Mouse (Mus musculus) common myeloid progenitor, adult 5-6 weeks (primary cell): Measurements from ENCODE around the gene Prpf31. TPM values are rescaled to one million over a fixed set of nuclear protein-coding genes. Genes with fewer than 3 reads are reported as not detected.
A peak's percentile ranks its signal among the peaks of the same experiment; 100 is the strongest.

ENCODE experiments used
- ATAC-seq: replicated peaks from 2 replicates; pipeline ENCODE4 v1.8.0; 2016; ENCODE audit warnings: low read depth, mild to moderate bottlenecking, moderate TSS enrichment, inconsistent platforms; ENCODE audit not compliant: poor library complexity, severe bottlenecking
- total RNA-seq: library from RNA; stranded (forward); fragments of 200-1000, 187-1606 nt; gene quantifications from 2 replicates; pipeline ENCODE4 v1.2.3, GENCODE M21; 2017

Gene Prpf31
- total RNA-seq = 103 and 108 TPM in 2 replicates

- peak; percentile 91 for ATAC-seq
These were observed at the start of gene Prpf31, which contains the start of gene Tfpt for GRCm38 (mm10) chr7:3629543-3630477. Prpf31 (plus strand) TSS chr7:3629985. Tfpt (minus strand) TSS chr7:3629929.

- no peak for ATAC-seq
These were observed 49.8 kb upstream of the Prpf31 start for GRCm38 (mm10) chr7:3580029-3580428.

GRCm38 (mm10) chr7:3585763-3586162 lies 44.0 kb upstream of the Prpf31 start:
- ATAC-seq = no peak

GRCm38 (mm10) chr7:3586255-3586654 lies 43.5 kb upstream of the Prpf31 start:
- no peak for ATAC-seq

- no peak for ATAC-seq
These were observed 42.5 kb upstream of the Prpf31 start for GRCm38 (mm10) chr7:3587292-3587691.

GRCm38 (mm10) chr7:3590550-3590949 lies 39.2 kb upstream of the Prpf31 start:
- no peak for ATAC-seq

GRCm38 (mm10) chr7:3591534-3591933 lies 38.3 kb upstream of the Prpf31 start:
- no peak for ATAC-seq

GRCm38 (mm10) chr7:3593855-3594254 lies 35.9 kb upstream of the Prpf31 start:
- no peak for ATAC-seq

- ATAC-seq = peak; percentile 60
These were observed 35.1 kb upstream of the Prpf31 start for GRCm38 (mm10) chr7:3594686-3595085.

GRCm38 (mm10) chr7:3595146-3595545 lies 34.6 kb upstream of the Prpf31 start:
- ATAC-seq = peak; percentile 75

GRCm38 (mm10) chr7:3597755-3598154 lies 32.0 kb upstream of the Prpf31 start:
- peak; percentile 76 for ATAC-seq

GRCm38 (mm10) chr7:3601119-3601518 lies 28.7 kb upstream of the Prpf31 start:
- ATAC-seq = peak; percentile 87

GRCm38 (mm10) chr7:3606798-3607197 lies 23.0 kb upstream of the Prpf31 start:
- ATAC-seq = peak; percentile 66

GRCm38 (mm10) chr7:3607391-3607790 lies 22.4 kb upstream of the Prpf31 start:
- ATAC-seq = no peak

GRCm38 (mm10) chr7:3608668-3609067 lies 21.1 kb upstream of the Prpf31 start:
- ATAC-seq = no peak

- peak; percentile 40 for ATAC-seq
These were observed 20.7 kb upstream of the Prpf31 start for GRCm38 (mm10) chr7:3609082-3609481.

GRCm38 (mm10) chr7:3610437-3610836 lies 19.3 kb upstream of the Prpf31 start:
- ATAC-seq = peak; percentile 78

- 0 out of 2 replicates have a peak, but pooled peaks have one; percentile 18 for ATAC-seq
These were observed 18.8 kb upstream of the Prpf31 start for GRCm38 (mm10) chr7:3611006-3611405.

- no peak for ATAC-seq
These were observed 15.8 kb upstream of the Prpf31 start for GRCm38 (mm10) chr7:3614021-3614420.

- ATAC-seq = no peak
These were observed 13.8 kb upstream of the Prpf31 start, which contains the start of gene Oscar for GRCm38 (mm10) chr7:3616057-3616388. Oscar (minus strand) TSS chr7:3616157.

- no peak for ATAC-seq
These were observed 13.2 kb upstream of the Prpf31 start for GRCm38 (mm10) chr7:3616389-3617241.
